Mouse (Mus musculus) brown adipose tissue, adult 24 weeks (tissue): ENCODE data around the gene BC025446. TPM values are rescaled to one million over a fixed set of nuclear protein-coding genes. Genes with fewer than 3 reads are reported as not detected.
"Not testable (repeated sequence)": the region's sequence is repeated elsewhere in the genome, so short reads cannot be mapped to it uniquely, and the experiment has no call there.

Source experiments
- H3K27ac ChIP-seq: fragments of 200-500 bp; replicated peaks from 2 replicates; pipeline ENCODE4 v1.5.1; 2012; ENCODE audit warnings: low read depth, mild to moderate bottlenecking, low read length
- H3K4me1 ChIP-seq: fragments of 200-500 bp; 2 replicates; pipeline ENCODE4 v1.6.1; 2012; ENCODE audit warnings: low read length, mixed read lengths; ENCODE audit not compliant: control insufficient read depth, insufficient read depth, insufficient read length
- H3K4me3 ChIP-seq: fragments of 200-500 bp; 2 replicates; pipeline ENCODE4 v1.5.1; 2012; ENCODE audit warnings: low read depth, mild to moderate bottlenecking, low read length, moderate library complexity; ENCODE audit not compliant: insufficient read depth
- polyA plus RNA-seq: library from polyadenylated mRNA; stranded (reverse); fragments of >200 nt; gene quantifications from 2 replicates; pipeline ENCODE4 v1.2.4, GENCODE M21; 2012; ENCODE audit not compliant: missing spikeins, insufficient read depth, insufficient read length

BC025446 gene
- polyA plus RNA-seq = not detected in 2 replicates

DNA sequence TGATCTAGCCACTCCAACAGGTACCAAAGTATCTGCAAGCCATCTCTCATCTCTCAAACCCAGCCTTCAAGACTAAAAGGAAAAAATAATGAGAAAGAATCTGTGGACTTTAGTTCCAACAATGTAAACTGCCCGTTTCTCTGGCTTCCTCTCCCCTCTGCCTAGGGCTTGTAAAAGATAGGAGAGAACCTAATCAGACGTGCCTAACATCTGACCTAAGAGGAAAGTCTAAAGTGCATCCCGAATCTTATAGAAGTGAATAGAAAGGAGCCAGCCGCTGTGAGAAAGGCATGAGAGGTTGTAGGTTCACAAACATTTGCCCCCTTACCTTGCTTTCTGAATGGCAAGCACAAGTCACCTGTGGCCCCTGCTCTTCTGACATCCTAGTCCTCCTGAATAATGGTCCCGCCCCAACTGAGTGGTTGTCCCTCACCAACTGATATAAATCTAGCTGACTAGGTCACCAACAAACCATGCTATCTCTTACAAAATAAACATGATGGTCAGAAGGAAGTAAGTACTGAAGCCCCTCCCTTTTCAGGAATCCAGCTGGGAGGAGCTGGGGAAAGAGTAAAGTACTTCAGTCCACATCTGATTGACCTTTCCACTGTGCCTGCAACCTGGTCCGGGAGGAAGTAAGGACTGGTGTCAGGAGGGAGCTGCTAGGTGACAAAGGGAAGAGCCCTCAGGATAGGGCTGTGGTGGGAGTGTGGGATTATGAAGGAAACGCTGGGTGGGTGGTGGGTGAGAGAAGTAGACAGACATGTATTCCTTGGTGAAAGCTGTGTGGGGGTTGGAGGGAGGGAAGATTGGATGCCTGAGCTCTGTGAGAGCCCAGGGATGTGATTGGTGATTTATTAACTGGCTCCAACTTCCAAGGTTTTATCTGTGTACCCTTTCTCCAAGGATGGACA lies at the start of gene BC025446:
Gene BC025446 (plus strand): TSS at position 599 of the 914 bp plus-strand sequence.
- no peak within 1 kb of the TSS for H3K27ac ChIP-seq
- H3K4me3 ChIP-seq = no peak within 1 kb of the TSS

DNA sequence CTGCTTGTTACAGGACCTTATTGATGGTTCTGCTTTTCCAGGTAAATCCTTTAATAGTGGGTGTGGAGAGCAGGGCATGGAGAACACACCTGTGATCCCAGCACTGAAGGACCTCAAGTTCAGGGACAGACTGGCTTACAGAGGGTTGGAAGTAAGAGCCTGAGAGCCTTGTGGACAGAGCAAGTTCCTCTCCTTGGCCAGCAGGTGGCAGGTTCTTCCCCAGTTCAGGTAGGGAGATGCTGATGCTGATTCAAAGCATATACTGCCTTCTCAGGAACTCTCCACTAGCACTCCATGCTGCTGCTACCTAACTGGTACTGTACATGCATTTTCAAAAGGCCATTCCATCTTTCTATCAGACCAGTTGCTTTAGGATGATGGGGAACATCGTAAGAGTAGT lies 40.7 kb upstream of the BC025446 start:
- Histone ChIP-seq H3K27ac (no peak overlapping the region), H3K4me1 (no peaks in the 10 kb centered on the region), H3K4me3 (no peak overlapping the region)

More for the DNA sequence above, at the start of gene BC025446:
- H3K4me1 ChIP-seq = no peaks in the 10 kb centered on the region

DNA sequence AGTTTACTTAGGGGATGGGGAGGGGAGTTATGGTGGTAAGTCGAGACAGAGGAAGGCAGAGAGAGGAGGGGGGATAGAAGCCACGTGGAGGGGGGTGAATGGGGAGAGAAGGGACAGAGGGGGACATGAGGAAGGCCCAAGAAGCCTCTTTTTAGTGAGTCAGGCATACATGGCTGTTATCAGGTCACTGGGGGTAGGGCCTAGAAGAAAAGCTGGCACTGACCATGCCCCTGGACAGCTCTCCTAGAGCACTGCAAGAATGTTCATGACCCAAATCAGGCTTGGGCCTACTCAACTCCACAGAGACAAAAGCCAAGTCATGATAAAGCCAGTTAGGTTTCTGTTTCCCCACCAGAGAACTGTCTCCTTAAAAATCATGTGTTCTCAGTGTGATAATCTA lies 29.9 kb upstream of the BC025446 start:
- no peak overlapping the region for H3K27ac ChIP-seq
- H3K4me3 ChIP-seq = no peak overlapping the region
- no peaks in the 10 kb centered on the region for H3K4me1 ChIP-seq

GRCm38 (mm10) chr15:75189116-75189515 lies 27.1 kb upstream of the BC025446 start:
- Histone ChIP-seq H3K4me1 (no peaks in the 10 kb centered on the region), H3K4me3 (no peak overlapping the region), H3K27ac (no peak overlapping the region)

GRCm38 (mm10) chr15:75190560-75190959 lies 25.6 kb upstream of the BC025446 start:
- H3K4me3 ChIP-seq, H3K27ac ChIP-seq, H3K4me1 ChIP-seq: not testable (repeated sequence)

- no peak overlapping the region for H3K4me3 ChIP-seq
- no peaks in the 10 kb centered on the region for H3K4me1 ChIP-seq
- no peak overlapping the region for H3K27ac ChIP-seq
These were observed 655 bp downstream of the BC025446 start for GRCm38 (mm10) chr15:75216831-75217230.

GRCm38 (mm10) chr15:75221942-75222341 lies 5.8 kb downstream of the BC025446 start:
- H3K4me1 ChIP-seq = no peaks in the 10 kb centered on the region
- H3K27ac ChIP-seq = no peak overlapping the region
- H3K4me3 ChIP-seq = no peak overlapping the region

DNA sequence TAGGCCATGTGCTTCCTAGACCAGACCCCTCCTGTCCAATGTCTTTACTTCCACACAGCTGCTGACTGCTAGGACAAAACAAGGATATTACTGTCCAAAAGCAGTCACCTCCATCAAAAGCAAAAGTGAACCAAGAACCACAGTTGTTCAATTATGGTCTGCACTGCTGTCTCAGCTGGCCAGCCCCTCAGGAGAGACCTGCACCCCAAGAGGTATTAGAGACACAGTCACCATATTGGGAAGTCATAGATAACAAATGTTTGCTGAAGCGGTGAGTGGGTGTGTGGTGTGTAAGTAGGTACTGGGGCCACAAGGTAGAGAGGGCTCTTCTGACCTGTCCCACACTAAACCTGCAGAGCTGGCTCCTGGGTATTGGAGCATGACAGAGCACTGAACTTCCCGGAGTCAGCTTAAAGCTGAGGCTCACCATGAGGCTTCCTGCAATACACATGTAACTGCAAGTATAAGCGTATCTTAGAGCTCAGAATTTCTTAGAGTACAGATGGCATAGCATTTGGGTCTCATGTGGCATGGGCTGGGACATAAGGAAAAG lies 21.6 kb downstream of the BC025446 start:
- Histone ChIP-seq H3K4me1 (no peaks in the 10 kb centered on the region), H3K4me3 (no peak overlapping the region), H3K27ac (no peak overlapping the region)

DNA sequence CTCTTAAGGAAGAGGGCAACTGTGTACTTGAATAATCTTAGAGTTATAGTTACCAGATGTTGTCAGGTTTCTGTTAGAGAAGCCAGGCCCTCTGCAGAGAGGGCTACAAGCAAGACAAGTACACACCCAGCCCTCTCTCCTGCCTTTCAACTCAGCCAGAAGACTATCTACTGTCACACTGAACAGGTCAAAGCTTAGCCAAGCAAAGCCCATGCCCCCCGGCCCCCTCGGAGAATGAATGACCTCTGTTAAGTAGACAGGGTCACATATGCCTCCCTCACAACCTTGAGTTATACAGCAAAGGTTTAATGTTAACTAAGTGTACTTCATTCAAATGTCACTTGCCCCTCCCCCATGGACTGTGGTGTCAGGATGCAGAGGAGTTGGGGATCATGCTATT lies 24.4 kb downstream of the BC025446 start:
- H3K27ac ChIP-seq = no peak overlapping the region
- no peaks in the 10 kb centered on the region for H3K4me1 ChIP-seq

GRCm38 (mm10) chr15:75242756-75243640 lies 26.8 kb downstream of the BC025446 start:
- no peaks in the 10 kb centered on the region for H3K4me1 ChIP-seq
- H3K27ac ChIP-seq = no peak overlapping the region
- H3K4me3 ChIP-seq = no peak overlapping the region

More for the DNA sequence above, 24.4 kb downstream of the BC025446 start:
- no peak overlapping the region for H3K4me3 ChIP-seq

- Histone ChIP-seq H3K4me3 (no peak overlapping the region), H3K27ac (no peak overlapping the region), H3K4me1 (no peaks in the 10 kb centered on the region)
These were observed 38.5 kb downstream of the BC025446 start for GRCm38 (mm10) chr15:75254671-75255070.

DNA sequence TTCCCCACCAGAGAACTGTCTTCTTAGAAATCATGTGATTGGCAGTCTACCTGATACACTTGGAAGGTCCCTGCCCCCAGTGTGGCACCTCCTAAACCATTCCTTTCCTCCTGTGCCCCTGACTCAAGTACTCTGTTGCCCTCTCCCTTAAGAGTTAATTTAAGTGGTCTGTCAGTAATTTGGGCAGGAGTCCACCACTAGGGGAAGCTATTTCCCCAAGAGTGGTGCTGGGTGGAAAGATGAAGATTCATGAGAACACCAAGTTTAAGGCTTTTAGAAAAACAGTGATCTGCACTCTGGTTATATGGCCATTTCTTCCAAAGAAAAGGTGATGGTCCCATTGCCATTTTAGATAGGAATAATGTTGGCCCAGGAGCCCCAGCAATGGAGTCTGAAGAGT lies 49.7 kb downstream of the BC025446 start:
- H3K27ac ChIP-seq = no peak overlapping the region
- H3K4me1 ChIP-seq = no peaks in the 10 kb centered on the region
- no peak overlapping the region for H3K4me3 ChIP-seq

- Histone ChIP-seq H3K4me3 (no peak overlapping the region), H3K4me1 (no peaks in the 10 kb centered on the region), H3K27ac (no peak overlapping the region)
These were observed 50.5 kb downstream of the BC025446 start for GRCm38 (mm10) chr15:75266626-75267025.

DNA sequence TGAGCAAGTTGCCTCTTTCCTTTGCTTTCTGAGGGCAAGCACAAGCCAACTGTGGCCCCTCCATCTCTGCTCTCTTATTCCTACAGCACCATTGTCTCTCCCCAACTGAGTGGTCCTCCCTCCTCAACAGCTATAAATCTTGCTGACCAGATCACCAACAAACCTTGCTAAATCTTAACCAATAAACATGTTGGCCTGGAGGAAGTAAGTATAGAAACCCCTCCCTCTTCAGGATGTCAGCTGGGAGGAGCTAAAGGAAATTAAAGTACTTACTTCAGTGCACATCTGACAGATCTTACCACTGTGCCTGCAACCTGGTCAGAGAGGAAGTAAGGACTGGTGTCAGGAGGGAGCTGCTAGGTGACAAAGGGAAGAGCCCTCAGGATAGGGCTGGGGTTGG lies 51.9 kb downstream of the BC025446 start, which contains the start of gene Ly6f:
Gene Ly6f (plus strand): TSS at position 301 of the 400 bp plus-strand sequence.
- H3K4me1 ChIP-seq = no peaks in the 10 kb centered on the region
- no peak within 1 kb of the TSS for H3K4me3 ChIP-seq
- no peak within 1 kb of the TSS for H3K27ac ChIP-seq
